Mouse (Mus musculus) adrenal gland, adult (tissue): ENCODE measurements around the gene Fdx1l.
A peak's percentile ranks its signal among the peaks of the same experiment; 100 is the strongest.
"Not testable (repeated sequence)": the region's sequence is repeated elsewhere in the genome, so short reads cannot be mapped to it uniquely, and the experiment has no call there.

ENCODE experiments used
- DNase-seq, 2 experiments: peaks; one replicate each; pipeline ENCODE4 v3.0.0; 2022 to 2023; ENCODE audit warnings: low spot score in 1 of 2; ENCODE audit not compliant: inconsistent age in 2 of 2

The Fdx1l gene

DNA sequence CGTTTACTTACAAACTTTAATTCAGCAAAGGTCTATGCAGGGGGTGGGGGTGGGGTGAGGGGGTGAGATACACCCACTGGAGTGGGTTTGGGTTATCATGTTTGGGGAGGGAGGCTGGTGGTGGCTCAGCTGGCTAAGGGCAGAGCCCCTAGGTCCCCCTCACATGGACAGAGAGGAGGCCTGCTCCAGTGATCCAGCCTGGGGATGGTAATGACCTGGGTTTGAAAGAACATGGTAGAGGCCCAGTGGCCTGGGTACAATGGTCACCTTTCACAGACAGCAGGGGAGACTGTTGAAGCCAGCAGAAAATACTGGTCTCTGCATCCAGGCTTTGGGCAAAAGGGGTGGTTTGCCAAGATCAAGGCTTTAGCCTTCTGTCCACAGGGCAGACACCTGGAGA, 759 bp upstream of the Fdx1l start:
- DNase-seq = no peak

GRCm38 (mm10) chr9:21072641-21073040, 773 bp downstream of the Fdx1l start:
- no peak for DNase-seq

DNA sequence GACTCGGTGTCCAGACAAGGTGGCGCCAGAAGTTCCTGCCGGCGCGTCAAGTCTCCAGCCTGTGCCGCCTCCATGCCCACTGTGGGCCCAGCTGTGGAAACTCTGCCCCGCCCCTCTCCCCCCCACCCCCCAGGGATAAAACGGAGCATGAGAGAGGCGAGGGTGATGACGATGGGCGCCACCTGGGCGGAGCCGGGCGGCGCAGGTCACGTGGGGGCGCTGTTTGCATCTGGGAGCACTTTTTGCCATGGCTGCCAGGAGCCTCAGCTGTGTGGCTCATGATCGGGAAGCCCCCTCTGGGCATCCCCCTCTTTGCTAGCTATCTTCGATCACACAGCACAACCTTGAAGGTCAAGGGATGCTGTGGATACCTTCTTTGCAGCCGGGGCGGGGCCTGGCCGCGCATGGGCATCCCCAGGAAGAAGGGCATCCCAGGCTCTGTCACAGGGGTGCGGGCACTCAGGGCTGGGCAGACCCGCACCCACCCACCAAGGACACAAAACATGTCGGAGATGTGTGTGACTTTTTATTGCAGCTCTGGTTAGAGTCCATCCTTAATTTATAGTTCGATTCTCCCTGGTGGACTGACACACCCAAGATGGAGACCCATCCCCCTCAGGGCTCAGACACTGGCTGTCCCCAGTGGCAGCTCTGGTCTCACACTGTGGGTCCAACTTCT, 6.3 kb downstream of the Fdx1l start, which contains the start of gene Zglp1:
TSS of gene Zglp1 (minus strand) at position 88 of the 679 bp plus-strand sequence.
- DNase-seq = no peak

DNA sequence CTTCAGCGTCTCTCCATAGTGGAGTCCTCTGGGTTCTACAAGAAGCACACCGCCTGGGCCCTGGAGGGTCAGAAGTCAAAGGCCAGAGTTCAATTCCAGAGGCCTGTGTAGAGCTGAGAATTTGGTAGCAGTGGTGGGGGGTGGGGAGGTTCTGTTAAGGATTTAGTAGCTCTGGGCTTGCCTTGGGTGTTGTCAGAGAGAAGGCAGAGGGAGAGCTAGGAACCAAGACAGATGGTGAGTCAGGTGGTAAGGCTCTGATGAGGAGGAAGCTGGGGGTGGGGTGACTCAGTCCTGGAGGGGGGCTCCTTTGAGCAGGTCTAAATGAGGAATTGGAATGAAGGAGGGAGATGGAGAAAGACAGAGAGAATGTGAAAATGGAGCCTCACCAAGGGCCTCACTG, 10.5 kb downstream of the Fdx1l start:
- DNase-seq = no peak

DNA sequence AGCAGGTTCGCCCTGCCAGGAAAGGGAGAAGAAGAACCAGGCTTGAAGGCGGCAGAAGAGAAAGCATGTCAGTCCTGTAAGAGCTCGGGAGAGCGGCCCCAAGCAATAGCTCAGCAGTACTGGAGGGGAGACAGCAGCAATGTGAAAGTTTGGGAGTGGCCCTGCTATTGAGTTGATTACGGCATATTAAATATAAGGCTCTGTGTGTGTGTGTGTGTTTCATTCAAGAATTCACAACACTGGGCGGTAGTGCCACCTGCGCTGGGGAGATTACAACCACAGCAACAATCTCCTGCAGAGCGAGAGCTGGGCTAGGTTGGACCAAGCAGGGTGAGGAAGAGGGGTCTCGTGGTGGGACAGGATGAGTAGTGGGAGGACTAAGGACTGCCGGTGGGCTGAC, 21.8 kb downstream of the Fdx1l start:
- DNase-seq = no peak

DNA sequence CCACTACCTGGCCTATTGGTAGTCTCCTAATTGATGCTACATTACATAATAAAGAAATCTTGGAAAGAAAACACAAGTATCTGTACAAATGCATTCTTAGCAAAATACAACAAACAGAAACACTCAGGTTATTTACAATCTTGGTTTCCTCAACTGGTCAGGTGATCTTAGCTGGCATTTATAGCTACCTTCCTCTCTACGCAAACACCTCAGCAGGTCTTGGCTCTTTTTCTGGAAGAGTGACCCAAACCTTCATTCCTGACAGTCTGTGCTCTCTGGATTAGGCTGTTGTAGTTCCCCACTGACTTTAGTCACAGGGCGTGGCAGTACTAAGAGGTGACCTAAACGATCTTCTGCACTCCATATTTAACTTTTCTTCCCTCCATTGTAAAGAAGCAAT, 28.2 kb downstream of the Fdx1l start:
- no peak for DNase-seq

GRCm38 (mm10) chr9:21044785-21045184, 28.6 kb downstream of the Fdx1l start:
- DNase-seq = not testable (repeated sequence)

DNA sequence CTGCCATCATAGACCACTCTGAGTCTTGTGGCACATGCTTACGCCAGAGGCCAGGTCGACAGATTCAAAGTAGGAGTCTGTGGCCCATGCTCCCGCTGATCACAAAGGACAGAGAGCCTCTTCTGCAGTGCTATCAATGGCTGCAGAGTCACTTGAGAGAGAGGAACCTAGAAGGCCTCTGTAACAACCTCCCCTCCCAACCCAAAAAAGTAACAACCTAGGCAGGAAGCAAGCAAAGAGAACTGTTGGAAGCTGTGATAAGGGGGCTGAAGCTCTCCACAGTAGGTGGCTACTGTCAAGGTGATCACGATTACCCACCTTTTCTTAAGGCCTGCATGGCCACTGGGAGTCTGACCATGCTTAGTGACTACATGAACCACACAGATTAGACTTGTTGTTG, 29.9 kb downstream of the Fdx1l start:
- no peak for DNase-seq

GRCm38 (mm10) chr9:21041308-21041707, 32.1 kb downstream of the Fdx1l start:
- DNase-seq = no peak

DNA sequence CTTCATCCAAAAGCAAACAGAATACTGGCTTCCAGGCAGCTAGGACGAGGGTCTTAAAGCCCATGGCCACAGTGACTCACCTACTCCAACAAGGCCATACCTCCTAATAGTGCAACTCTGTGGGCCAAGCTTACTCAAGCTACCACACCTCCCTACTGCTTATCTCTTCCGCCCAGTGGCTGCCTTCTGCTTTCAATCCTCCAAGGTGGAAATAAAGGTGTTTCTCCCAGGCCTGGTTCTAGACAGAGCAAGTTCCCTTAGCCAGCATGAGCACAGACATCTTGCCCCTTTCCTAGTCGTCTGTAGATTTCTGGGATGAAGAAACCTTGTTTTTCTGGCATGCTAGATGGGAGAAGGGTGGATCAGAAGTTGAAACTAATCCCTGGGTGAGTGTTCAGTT, 33.6 kb downstream of the Fdx1l start:
- no peak for DNase-seq

DNA sequence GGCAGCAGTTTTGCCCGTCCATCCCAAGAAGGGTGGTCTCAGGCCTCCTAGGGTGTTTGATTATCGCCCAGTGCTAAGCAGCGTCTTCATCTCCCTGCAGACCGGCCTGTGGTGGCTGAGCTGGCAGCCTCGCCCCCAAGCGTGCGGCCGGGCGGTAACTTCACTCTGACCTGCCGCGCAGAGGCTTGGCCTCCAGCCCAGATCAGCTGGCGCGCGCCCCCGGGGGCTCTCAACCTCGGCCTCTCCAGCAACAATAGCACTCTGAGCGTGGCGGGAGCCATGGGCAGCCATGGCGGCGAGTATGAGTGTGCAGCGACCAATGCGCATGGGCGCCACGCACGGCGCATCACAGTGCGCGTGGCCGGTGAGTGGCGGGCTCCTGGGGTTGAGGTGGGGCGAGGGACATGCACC, 35.9 kb downstream of the Fdx1l start:
- DNase-seq = no peak

- DNase-seq = no peak
These were observed 36.7 kb downstream of the Fdx1l start for GRCm38 (mm10) chr9:21036666-21037065.

DNA sequence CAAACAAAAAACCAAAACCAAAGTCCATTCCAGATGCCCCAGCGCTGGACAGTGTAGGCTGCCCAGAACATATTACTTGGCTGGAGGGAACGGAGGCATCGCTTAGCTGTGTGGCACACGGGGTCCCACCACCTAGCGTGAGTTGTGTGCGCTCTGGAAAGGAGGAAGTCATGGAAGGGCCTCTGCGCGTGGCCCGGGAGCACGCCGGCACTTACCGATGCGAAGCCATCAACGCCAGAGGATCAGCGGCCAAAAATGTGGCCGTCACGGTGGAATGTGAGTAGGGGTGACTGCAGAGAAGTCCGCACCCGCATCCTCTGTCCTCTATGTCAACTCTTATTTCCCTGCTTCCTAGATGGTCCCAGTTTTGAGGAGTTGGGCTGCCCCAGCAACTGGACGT, 37.3 kb downstream of the Fdx1l start:
- no peak for DNase-seq

DNA sequence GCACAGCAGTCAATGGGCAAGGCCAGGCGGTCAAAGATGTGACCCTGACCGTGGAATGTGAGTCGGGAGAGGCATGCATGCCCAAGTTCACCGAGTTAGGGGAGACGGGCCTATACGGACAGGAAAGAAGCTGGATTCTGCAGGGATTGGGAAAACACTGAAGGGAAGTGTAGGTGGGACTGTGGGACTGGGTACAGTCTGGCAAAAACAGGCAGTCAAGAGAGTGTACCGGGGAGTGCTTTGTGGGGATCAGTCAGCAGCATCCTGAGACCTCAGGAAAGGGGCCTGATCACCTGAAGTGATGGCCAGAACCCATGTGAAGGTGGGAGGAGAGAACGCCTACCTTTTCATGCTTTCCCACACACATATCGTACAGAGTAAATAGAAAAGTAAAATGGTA, 37.8 kb downstream of the Fdx1l start:
- no peak for DNase-seq

- DNase-seq = no peak
These were observed 38.8 kb downstream of the Fdx1l start for GRCm38 (mm10) chr9:21034481-21035085.

DNA sequence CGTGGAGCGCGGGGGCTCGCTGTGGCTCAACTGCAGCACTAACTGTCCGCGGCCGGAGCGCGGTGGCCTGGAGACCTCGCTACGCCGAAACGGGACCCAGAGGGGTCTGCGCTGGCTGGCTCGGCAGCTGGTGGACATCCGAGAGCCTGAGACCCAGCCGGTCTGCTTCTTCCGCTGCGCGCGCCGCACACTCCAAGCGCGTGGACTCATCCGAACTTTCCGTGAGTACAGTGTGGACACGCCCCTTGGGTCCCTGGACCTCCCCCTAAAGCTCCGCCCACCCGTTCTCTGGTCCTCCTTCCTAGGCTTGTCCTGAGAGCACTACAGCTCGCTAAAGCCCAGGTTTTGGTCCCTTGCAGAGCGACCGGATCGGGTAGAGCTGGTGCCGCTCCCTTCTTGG, 40.3 kb downstream of the Fdx1l start:
- peak; percentile 91 to 96 for DNase-seq

GRCm38 (mm10) chr9:21032491-21032890, 40.9 kb downstream of the Fdx1l start:
- peak in 1 of 2 experiments; percentile 56 for DNase-seq

DNA sequence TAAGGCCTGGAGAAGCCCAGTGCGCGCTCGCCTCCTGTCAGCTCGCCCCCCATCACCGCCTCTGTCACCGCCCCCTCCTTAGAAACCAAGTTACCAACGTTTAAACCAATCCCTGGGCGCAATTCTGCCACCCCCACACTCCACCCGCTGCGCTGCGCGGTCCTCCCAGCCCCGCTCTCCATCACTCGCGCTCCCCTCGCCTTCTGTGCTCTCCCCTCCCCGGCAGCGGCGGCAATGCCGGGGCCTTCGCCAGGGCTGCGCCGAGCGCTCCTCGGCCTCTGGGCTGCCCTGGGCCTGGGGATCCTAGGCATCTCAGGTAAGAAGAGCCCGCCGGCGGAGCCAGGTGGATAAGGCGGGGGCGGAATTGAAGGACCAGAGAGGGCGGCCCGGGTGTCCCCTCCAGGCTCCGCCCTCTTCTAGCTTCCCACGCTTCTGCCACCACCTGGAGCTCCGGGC, 41.5 kb downstream of the Fdx1l start, which contains the start of gene Icam5:
TSS of gene Icam5 (plus strand) at position 178 of the 456 bp plus-strand sequence.
- DNase-seq = peak; percentile 49 to 77

DNA sequence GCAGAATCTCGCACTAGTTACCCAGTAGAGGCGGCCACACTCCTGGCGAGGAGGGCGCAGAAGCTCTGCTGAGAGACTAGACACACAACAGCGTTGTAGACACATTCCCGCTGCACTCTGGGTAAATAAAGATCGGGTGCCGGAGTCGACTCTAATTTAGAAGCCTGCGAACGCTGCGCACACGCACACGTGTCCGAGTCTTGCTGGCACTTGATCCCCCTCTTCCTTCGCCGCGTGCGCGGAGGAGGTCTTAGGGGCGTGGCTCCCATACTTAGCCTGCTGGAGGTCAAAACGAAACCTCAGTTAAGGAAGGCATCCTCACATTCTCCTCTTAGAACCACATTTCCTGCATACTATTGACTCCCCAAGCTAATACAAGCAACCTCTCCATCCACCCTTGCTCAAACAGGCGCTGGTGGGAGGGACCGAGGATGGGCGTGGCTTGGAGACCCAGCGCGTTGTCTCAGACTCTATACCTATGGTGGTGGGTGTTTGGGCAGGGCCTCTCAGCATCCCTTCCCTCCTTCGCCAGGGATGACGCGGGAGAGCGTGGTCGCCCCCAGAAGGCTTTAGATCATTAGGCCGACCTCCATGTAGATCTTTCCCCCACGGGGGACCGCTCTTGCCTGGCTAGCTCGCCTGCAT, 42.0 kb downstream of the Fdx1l start:
- DNase-seq = peak; percentile 80 to 90

GRCm38 (mm10) chr9:21030781-21031250, 42.6 kb downstream of the Fdx1l start:
- DNase-seq = peak; percentile 91 to 95

GRCm38 (mm10) chr9:21030055-21030600, 43.3 kb downstream of the Fdx1l start:
- peak; percentile 44 to 62 for DNase-seq
